Comparison of ENCODE assay signal across 22 mouse cellular contexts in the genomic region with DNA sequence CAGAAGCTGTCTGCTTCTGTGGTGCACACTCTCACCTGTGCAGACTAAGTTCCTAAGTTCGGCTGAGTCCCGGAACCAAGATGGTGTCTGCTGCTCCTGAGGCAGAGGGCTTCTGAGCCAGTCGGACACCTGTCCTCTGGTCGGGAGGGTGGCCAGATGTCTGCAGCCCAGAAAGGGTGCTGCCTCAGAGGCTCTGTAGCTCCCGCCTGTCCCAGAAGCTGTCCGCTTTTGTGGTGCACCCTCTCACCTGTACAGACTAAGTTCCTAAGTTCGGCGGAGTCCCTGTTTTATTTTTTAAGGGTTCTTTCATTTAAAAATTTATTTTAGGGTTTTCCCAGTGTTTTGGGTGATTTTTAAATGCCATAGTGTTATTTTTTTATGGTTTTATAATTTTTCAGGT. TPM values are rescaled to one million over a fixed set of nuclear protein-coding genes. Genes with fewer than 3 reads are reported as not detected.
"Had no signal": no experiment of that assay in that cellular context is flagged by ENCODE, and none has a peak within 500 bp of the region (broad histone marks: within the 10 kb centered on the region; RNA-seq: fewer than 3 reads in every experiment).

No protein-coding gene starts in this region.

- H3K27me3 ChIP-seq: liver, embryonic 15.5 days; lung, embryonic 15.5 days; megakaryocyte, embryonic 14.5 days; midbrain, embryonic 12.5 days; neural tube, embryonic 12.5 days; stomach, embryonic 15.5 days had no signal

- H3K36me3 ChIP-seq: liver, embryonic 15.5 days; lung, embryonic 15.5 days; midbrain, embryonic 12.5 days; neural tube, embryonic 12.5 days; stomach, embryonic 15.5 days had no signal

- H3K4me3 ChIP-seq: liver, embryonic 15.5 days; lung, embryonic 15.5 days; megakaryocyte, embryonic 14.5 days; midbrain, embryonic 12.5 days; neural tube, embryonic 12.5 days; stomach, embryonic 15.5 days had no signal

- H3K4me1 ChIP-seq: liver, embryonic 15.5 days; lung, embryonic 15.5 days; megakaryocyte, embryonic 14.5 days; midbrain, embryonic 12.5 days; neural tube, embryonic 12.5 days; stomach, embryonic 15.5 days had no signal

- H3K27ac ChIP-seq: liver, embryonic 15.5 days; lung, embryonic 15.5 days; macrophage; midbrain, embryonic 12.5 days; neural tube, embryonic 12.5 days; stomach, embryonic 15.5 days had no signal

- DNase-seq: liver, postnatal 0 days; lung, adult 2 months; lung, postnatal 14 days; lung, postnatal 36 days; midbrain, embryonic 14.5 days; right cerebral cortex, postnatal 14 days; thymus, adult 18-20 months; thymus, postnatal 14 days; thymus, postnatal 36 days had no signal

- H3K9me3 ChIP-seq: liver, embryonic 15.5 days; lung, embryonic 15.5 days; megakaryocyte, embryonic 14.5 days; midbrain, embryonic 12.5 days; neural tube, embryonic 12.5 days; stomach, embryonic 15.5 days had no signal

- H3K4me2 ChIP-seq: liver, embryonic 15.5 days; lung, embryonic 15.5 days; midbrain, embryonic 12.5 days; neural tube, embryonic 12.5 days; stomach, embryonic 15.5 days had no signal

- ATAC-seq: liver, postnatal 0 days; lung, postnatal 0 days; midbrain, embryonic 16.5 days had no signal

- H3K9ac ChIP-seq: liver, embryonic 15.5 days; liver, postnatal 0 days; lung, embryonic 15.5 days; midbrain, embryonic 12.5 days; neural tube, embryonic 12.5 days; stomach, embryonic 15.5 days had no signal

RNA-seq across cellular contexts. Expression of a gene that starts 45.2 kb away (rescaled TPM):
- polyA plus RNA-seq: lung, adult 2 months; lung, embryonic 15.5 days; lung, postnatal 0 days; macrophage; midbrain, embryonic 12.5 days; midbrain, embryonic 14.5 days; midbrain, embryonic 16.5 days; neural tube, embryonic 12.5 days; neural tube, embryonic 14.5 days; spleen, adult 2 months; stomach, embryonic 15.5 days; thymus, postnatal 0 days had no signal

RNA-seq across cellular contexts. Expression of a gene that starts 55.8 kb away (rescaled TPM):
- polyA plus RNA-seq: liver, embryonic 15.5 days; liver, postnatal 0 days; lung, adult 2 months; lung, embryonic 15.5 days; lung, postnatal 0 days; macrophage; midbrain, embryonic 12.5 days; midbrain, embryonic 14.5 days; midbrain, embryonic 16.5 days; neural tube, embryonic 12.5 days; neural tube, embryonic 14.5 days; spleen, adult 2 months; stomach, embryonic 15.5 days; thymus, postnatal 0 days; urinary bladder, adult 2 months had no signal
